Mouse (Mus musculus): Measurements from ENCODE around the gene Ntn4.

GRCm38 (mm10) chr10:93623725-93624124, 16.8 kb upstream of the Ntn4 start:
- no peak for TF ChIP-seq POLR2A (IDR thresholded peaks at IDR 0.05; ENCODE audit: low read depth, low read length)
- TF ChIP-seq CTCF (IDR thresholded peaks at IDR 0.05; ENCODE audit: extremely low read depth, insufficient read depth, insufficient read length, insufficient replicate concordance), result no peak

Data from spleen, adult 2 months (tissue).